Mouse (Mus musculus): Measurements from ENCODE around the gene Pigr. TPM values are rescaled to one million over a fixed set of nuclear protein-coding genes. Genes with fewer than 3 reads are reported as not detected.

The Pigr gene
- polyA plus RNA-seq, 1 experiment: 0.01 TPM

DNA sequence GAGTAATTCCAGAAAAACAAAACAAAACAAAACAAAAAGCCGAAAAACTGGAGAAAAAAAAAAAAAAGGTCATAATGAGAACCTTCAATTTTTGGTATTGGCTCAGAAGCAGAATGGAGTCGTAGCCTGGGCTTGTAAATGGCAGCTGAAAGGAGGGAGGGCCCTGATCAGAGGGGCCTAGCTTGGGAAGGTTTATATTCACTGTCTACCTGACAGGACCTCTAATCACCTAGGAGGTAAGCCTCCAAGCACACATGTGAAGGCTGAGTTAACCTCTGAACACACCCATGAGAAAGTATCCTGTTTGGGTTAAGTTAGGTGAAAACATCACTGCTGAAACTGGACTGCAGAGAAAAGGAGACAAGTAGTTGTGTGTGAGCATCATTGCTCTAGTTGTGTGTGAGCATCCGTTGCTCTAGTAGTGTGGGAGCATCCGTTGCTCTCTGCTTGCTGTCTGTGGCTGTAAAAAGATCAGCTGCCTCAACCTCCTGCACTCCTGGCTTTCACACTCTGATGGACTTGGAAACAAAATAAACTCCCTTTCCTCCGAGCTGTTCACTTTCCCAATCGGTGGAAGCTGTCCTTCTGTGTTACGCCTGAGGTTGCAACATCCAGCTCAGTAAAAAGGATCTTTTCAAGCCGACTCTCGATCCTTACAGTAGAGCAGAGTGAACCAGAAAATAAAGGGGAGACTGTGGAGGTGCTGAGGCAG lies 67.0 kb downstream of the Pigr start:
- no peaks in the 10 kb centered on the region for H3K27me3 ChIP-seq (ENCODE audit: control insufficient read depth)
- H3K4me3 ChIP-seq (replicated peaks): no peak overlapping the region
- H3K9me3 ChIP-seq (ENCODE audit: control insufficient read depth, low read length): no peaks in the 10 kb centered on the region
- TF ChIP-seq TAL1 (IDR thresholded peaks at IDR 0.05; ENCODE audit: low read length) (no peak), GATA1 (IDR thresholded peaks at IDR 0.05; ENCODE audit: low read length) (no peak)
- no peaks in the 10 kb centered on the region for H3K4me1 ChIP-seq (ENCODE audit: control insufficient read depth)
- H3K36me3 ChIP-seq (ENCODE audit: control insufficient read depth): no peaks in the 10 kb centered on the region

DNA sequence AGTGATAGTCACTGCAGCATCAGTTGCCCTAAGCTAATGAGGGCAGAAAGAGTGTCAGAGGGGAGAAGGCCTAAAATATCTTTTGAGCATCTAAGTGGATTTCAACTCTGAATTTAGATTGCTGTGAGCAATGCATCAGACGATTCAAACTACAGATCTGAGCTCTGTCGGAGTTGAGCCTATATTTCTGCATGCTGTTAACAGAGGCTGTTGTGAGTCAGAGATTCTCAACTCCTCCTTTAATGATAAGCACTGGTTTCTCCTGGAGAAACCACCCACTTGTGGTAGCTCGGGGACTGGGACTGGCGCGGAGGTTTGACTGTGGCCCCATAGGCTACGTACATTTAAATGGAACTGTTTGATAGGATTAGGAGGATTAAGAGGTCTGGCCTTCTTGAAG lies 68.0 kb downstream of the Pigr start:
- no peaks in the 10 kb centered on the region for H3K27me3 ChIP-seq (ENCODE audit: control insufficient read depth)
- no peaks in the 10 kb centered on the region for H3K4me1 ChIP-seq (ENCODE audit: control insufficient read depth)
- no peak for TF ChIP-seq GATA1 (IDR thresholded peaks at IDR 0.05; ENCODE audit: low read length)
- TF ChIP-seq TAL1 (IDR thresholded peaks at IDR 0.05; ENCODE audit: low read length): no peak
- H3K4me3 ChIP-seq (replicated peaks): no peak overlapping the region
- H3K9me3 ChIP-seq (ENCODE audit: control insufficient read depth, low read length): no peaks in the 10 kb centered on the region
- no peaks in the 10 kb centered on the region for H3K36me3 ChIP-seq (ENCODE audit: control insufficient read depth)

Other genes with a start within 250 kb of the Pigr start
- gene Zp3r, start 197.1 kb upstream of the Pigr start, polyA plus RNA-seq (2012): not detected in 2 replicates
- not detected in 2 replicates for gene C4bp, start 165.1 kb upstream of the Pigr start, polyA plus RNA-seq (2012)
- not detected in 2 replicates for gene Gm29427, start 110.9 kb upstream of the Pigr start, polyA plus RNA-seq (2012)
- 0.54 and 0.58 TPM in 2 replicates for gene Yod1, start 109.4 kb upstream of the Pigr start, polyA plus RNA-seq (2012)
- gene Pfkfb2, start 97.4 kb upstream of the Pigr start, polyA plus RNA-seq (2012): 0.28 and 0.32 TPM in 2 replicates
- 5.3 and 6.5 TPM in 2 replicates for gene AA986860, start 94.7 kb upstream of the Pigr start, polyA plus RNA-seq (2012)
- gene Fcamr, start 25.8 kb upstream of the Pigr start, polyA plus RNA-seq (2012): not detected in 2 replicates
- 0.04 TPM in 1 of 2 replicates, not detected in the other for gene Fcmr, start 39.0 kb downstream of the Pigr start, polyA plus RNA-seq (2012)
- not detected in 2 replicates for gene Il24, start 60.8 kb downstream of the Pigr start, polyA plus RNA-seq (2012)
- gene Il20, start 84.8 kb downstream of the Pigr start, polyA plus RNA-seq (2012): 0.05 TPM in 1 of 2 replicates, not detected in the other
- gene Il19, start 113.4 kb downstream of the Pigr start, polyA plus RNA-seq (2012): not detected in 2 replicates
- gene Il10, start 193.2 kb downstream of the Pigr start, polyA plus RNA-seq (2012): not detected in 2 replicates

Measured in erythroblast, embryonic 14.5 days (primary cell).